Mouse (Mus musculus) B cell, adult (primary cell): Measurements from ENCODE around the gene Atp6v0d1. TPM values are rescaled to one million over a fixed set of nuclear protein-coding genes. Genes with fewer than 3 reads are reported as not detected.

ENCODE experiments used
- total RNA-seq: library from RNA; stranded (reverse); gene quantifications from 4 replicates; pipeline ENCODE4 v1.2.4, GENCODE M21; 2023; ENCODE audit not compliant: inconsistent age

Atp6v0d1 gene
- 99.8 to 117 TPM (median 102 TPM) in 4 replicates for total RNA-seq

GRCm38 (mm10) chr8:105565952-105566702 lies at the start of gene Atp6v0d1:
TSS of gene Atp6v0d1 (minus strand) at chr8:105566047.

GRCm38 (mm10) chr8:105604804-105605381 lies 39.0 kb upstream of the Atp6v0d1 start, which contains the start of gene Ripor1:
TSS of gene Ripor1 (plus strand) at chr8:105605255.

GRCm38 (mm10) chr8:105518436-105519313 lies 47.2 kb downstream of the Atp6v0d1 start, which contains the start of gene Hsd11b2:
TSS of gene Hsd11b2 (plus strand) at chr8:105518755.

DNA sequence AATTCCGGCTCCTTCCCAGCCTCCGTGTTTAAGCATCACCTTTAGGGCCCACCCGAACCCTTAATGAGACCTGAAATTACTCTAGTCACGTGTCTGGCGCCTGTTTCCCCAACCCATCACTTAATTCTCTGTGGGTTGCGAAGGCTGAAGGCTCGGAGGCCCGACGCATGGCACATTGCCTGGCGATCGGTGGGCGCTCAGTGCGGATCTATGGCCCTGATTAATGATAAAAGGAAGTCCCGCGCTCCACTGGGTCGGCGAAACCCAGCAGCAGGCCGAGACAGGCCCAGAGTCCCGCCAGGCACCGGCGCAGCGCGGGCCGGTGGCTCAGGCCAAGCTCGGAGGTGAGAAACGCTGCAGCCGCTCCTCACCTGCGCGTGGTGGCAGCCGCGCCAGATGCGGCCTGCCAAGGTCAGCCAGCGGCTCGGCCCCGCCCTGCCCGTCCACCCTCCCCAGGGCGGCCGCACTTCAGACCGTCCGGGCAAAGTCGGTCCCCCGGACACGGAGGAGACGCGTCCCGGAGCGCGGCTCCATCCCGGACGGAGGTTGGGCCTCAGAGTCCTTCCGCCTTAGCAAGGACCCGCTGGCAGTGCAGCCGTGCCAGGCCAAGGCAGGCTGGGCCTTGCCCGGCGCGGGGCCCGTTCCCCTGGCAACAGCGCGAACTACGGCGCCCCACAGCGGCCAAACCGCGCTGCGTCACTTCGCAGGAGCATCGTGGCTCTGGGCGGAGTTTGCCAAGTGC lies 69.2 kb downstream of the Atp6v0d1 start, which contains the start of gene Zdhhc1:
TSS of gene Zdhhc1 (minus strand) at position 464 of the 742 bp plus-strand sequence.

Other genes with a start within 250 kb of the Atp6v0d1 start
- 6.3 to 8.3 TPM (median 7.0 TPM) in 4 replicates for gene Lrrc29, start 239.8 kb downstream of the Atp6v0d1 start, total RNA-seq
- 26.8 to 32.7 TPM (median 29.3 TPM) in 4 replicates for gene Tmem208, start 239.7 kb downstream of the Atp6v0d1 start, total RNA-seq
- gene Fhod1, start 218.1 kb downstream of the Atp6v0d1 start, total RNA-seq: 35.8 to 40.7 TPM (median 37.7 TPM) in 4 replicates
- gene Slc9a5, start 217.2 kb downstream of the Atp6v0d1 start, total RNA-seq: 1.3 to 2.1 TPM (median 2.0 TPM) in 4 replicates
- gene Plekhg4, start 192.8 kb downstream of the Atp6v0d1 start, total RNA-seq: not detected in 4 replicates
- not detected in 4 replicates for gene Kctd19, start 152.5 kb downstream of the Atp6v0d1 start, total RNA-seq
- gene Lrrc36, start 152.5 kb downstream of the Atp6v0d1 start, total RNA-seq: not detected in 4 replicates
- 0.54 to 0.77 TPM (median 0.63 TPM) in 3 of 4 replicates, not detected in the other for gene Tppp3, start 94.5 kb downstream of the Atp6v0d1 start, total RNA-seq
- 3.0 to 4.8 TPM (median 3.6 TPM) in 4 replicates for gene Zdhhc1, start 69.1 kb downstream of the Atp6v0d1 start, total RNA-seq
- not detected in 4 replicates for gene Hsd11b2, start 47.3 kb downstream of the Atp6v0d1 start, total RNA-seq
- 25.4 to 27.6 TPM (median 26.1 TPM) in 4 replicates for gene Ripor1, start 39.2 kb upstream of the Atp6v0d1 start, total RNA-seq
- gene Ctcf, start 70.5 kb upstream of the Atp6v0d1 start, total RNA-seq: 187 to 204 TPM (median 199 TPM) in 4 replicates
- not detected in 4 replicates for gene Agrp, start 71.3 kb upstream of the Atp6v0d1 start, total RNA-seq
- gene Carmil2, start 120.2 kb upstream of the Atp6v0d1 start, total RNA-seq: 151 to 166 TPM (median 159 TPM) in 4 replicates
- gene Acd, start 135.1 kb upstream of the Atp6v0d1 start, total RNA-seq: 95.0 to 102 TPM (median 100 TPM) in 4 replicates
- 13.5 to 18.8 TPM (median 16.4 TPM) in 4 replicates for gene Pard6a, start 135.1 kb upstream of the Atp6v0d1 start, total RNA-seq
- not detected in 4 replicates for gene 4933405L10Rik, start 141.6 kb upstream of the Atp6v0d1 start, total RNA-seq
- 2.8 to 3.9 TPM (median 3.5 TPM) in 4 replicates for gene Enkd1, start 142.2 kb upstream of the Atp6v0d1 start, total RNA-seq
- gene Gfod2, start 192.6 kb upstream of the Atp6v0d1 start, total RNA-seq: 0.80 to 3.7 TPM (median 2.0 TPM) in 4 replicates